Mouse (Mus musculus): Measurements from ENCODE around the gene Fbxl7. TPM values are rescaled to one million over a fixed set of nuclear protein-coding genes. Genes with fewer than 3 reads are reported as not detected.

The Fbxl7 gene
- polyA plus RNA-seq, 1 experiment = 3.9 TPM

DNA sequence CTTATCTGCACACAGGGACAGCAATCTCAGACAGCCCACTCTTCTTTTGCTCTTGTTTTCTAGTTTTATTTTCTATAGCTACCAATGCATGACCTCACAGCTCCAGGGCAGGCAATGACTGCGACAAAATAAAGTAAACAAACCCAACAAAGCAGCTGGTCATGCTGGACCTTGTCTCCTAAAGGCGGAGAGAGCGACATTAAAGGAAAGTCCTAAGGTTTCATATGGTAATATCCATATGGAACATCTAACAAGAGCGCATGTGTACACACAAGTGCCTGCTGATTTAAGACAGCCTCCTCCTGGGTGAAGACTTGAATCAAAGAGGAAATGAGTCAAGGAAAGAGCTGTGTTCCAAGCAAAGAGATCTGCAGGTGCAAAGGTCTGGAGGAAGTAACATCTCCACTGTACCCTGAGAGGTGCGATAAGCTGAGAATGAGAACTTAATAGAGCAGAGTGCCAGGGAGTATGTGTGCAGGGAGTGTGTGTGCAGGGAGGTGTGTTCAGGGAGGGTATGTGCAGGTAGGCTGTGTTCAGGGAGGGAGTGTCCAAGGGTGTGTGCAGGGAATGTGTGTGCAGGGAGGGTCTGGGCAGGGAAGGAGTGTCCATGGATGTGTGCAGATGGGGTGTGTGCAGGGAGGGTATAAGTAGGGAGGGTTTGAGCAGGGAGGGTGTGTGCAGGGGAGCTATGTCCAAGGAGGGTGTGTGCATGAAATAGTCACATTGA, 193.3 kb downstream of the Fbxl7 start:
- no peak for DNase-seq (ENCODE audit: low read depth)

DNA sequence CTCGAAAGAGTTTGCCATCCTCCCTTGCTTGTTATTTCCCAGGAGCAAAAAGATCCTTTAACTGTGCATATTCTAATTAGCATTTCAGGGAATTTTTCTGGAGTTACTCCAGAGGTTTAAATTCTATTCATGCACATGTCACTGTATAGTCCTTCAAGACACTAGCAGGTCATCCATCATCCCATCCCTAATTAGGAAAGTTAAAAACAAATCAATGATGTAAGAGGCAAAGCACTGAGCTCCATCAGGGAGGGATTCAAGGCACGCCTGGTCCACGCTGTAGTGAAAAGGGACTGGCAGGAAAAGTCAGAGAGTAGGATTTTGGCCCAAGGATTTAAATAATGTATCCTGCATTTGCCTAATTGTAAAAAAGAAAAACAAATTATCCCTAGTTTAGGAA, 202.3 kb downstream of the Fbxl7 start:
- DNase-seq (ENCODE audit: low read depth) = no peak

GRCm38 (mm10) chr15:26688472-26689104, 206.8 kb downstream of the Fbxl7 start:
- no peak for DNase-seq (ENCODE audit: low read depth)

DNA sequence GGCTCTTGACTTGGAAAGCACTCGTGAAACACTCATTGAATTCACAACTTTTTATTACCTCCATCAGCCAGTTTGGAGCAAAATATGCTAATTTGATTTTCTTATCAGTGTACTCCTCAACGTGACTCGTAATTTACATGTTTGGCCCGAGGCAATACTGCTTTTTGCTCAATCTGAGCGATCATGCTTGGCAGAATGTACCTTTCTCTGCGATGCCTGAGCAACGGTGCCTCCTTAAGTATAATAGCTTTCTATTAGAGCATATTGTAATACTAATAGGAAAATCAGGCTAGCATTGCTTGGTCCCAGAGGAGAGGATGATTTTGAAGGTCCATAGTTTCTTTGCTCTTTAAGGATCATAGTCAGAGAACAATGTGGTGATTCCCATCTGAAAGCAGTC, 207.7 kb downstream of the Fbxl7 start:
- no peak for DNase-seq (ENCODE audit: low read depth)

DNA sequence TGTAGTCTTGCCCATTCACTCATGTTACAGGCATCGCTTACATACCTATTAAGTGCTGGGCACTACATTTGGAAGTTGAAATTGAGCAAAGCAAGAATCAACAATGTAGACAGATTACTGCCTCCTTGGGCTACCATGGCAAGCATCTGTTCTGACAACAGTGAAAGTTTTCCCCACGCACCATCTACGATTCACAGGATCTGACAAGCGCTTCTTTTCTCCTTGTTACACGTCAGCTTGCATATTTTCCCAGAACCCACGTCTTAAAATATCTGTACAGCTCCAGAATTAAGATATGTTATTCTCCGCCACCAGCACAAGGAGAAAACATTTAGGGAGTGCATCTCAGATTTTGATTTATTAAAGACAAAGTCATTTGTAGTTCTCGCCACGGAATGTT, 213.1 kb downstream of the Fbxl7 start:
- no peak for DNase-seq (ENCODE audit: low read depth)

- DNase-seq (ENCODE audit: low read depth) = no peak
These were observed 222.0 kb downstream of the Fbxl7 start for GRCm38 (mm10) chr15:26673239-26673859.

DNA sequence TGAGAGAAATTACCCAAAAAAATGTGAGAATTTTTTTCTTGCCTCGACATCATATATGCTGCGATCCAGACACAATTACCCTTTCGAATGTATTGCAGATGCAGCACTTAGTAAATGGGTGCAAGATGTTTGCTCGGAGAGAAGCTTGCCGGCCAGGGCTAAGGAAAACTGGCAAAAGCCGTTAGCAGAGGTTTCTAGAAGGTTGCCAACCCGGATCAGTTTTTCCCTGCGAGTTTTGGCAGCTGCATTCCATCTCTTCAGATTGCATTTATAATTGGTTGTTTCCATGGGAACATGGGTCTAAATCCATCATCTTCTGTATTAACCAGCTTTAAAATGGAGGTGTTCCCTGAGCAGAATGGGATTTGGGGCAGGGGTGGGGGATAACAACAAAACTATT, 240.4 kb downstream of the Fbxl7 start:
- DNase-seq (ENCODE audit: low read depth) = no peak

DNA sequence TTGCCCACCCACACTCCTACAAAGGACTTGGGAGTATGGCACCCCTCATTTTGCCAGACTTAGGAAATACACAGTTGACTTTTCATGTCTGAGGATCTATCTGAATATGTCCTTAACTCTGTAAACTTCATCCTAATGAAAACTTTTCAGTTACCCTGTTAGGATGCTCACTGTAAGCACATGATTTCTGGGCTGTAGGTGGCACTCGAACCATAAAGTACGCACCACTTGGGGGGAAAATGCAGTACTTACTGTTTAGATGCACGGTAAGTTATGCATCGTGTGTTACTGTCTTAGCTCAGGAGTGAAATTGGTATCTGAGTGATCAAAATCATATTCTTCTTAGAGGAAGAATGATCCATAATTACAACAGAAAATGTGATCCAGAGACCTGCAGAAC, 252.8 kb downstream of the Fbxl7 start:
- DNase-seq (ENCODE audit: low read depth) = no peak

DNA sequence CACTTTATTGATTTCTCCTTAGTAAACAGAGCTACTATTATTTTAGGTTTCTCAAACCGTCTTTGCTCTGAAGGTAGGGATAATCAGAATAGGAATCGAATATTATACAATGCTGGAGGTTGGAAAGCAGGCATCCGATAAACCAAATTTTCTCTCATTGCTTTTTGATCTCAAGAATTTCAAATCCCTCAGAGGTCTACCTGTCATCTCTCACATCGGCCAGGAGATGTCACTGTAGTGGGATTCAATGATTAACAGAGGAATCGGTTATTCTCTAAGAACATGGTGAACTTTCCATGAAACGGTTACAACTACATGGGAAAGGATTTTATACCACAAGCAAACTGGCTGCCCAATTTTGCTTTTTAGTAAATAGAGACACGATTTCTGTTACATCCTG, 255.7 kb downstream of the Fbxl7 start:
- DNase-seq (ENCODE audit: low read depth) = no peak

- no peak for DNase-seq (ENCODE audit: low read depth)
These were observed 259.8 kb downstream of the Fbxl7 start for GRCm38 (mm10) chr15:26635591-26635990.

DNA sequence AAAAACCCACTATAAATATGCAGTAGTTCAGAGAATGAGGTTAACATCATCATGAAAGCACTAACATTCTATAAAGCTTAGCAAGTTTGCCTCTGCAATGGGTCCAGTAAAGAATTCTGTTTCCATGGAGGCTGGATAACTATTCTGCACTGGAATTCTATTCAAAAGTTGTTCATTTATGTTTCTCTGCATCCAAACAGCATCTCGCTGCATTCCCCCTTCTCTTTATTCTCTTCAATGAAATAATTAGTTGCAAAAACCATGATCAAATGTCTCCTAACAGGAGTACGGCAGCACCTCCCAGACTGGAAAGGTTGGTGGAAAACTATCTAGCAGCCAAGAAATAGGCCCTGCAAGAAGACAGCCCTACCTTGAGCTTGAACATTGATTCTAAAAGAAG, 267.2 kb downstream of the Fbxl7 start:
- no peak for DNase-seq (ENCODE audit: low read depth)

DNA sequence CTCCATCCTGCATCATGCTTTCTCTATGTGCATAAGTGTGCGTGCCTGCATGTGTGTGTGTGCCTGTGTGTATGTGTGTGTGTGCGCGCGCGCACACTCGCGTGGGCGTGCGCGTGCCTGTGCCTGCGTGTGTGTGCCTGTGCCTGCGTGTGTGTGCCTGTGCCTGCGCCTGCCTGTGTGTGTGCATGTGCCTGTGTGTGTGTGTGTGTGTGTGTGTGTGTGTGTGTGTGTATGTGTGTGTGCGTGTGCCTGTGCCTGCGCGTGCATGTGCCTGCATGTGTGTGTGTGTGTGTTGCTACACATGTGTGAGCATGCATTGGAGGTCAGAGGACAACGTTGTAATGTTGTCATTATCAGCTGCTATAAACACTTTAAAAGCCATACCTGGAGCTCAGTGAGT, 272.1 kb downstream of the Fbxl7 start:
- no peak for DNase-seq (ENCODE audit: low read depth)

DNA sequence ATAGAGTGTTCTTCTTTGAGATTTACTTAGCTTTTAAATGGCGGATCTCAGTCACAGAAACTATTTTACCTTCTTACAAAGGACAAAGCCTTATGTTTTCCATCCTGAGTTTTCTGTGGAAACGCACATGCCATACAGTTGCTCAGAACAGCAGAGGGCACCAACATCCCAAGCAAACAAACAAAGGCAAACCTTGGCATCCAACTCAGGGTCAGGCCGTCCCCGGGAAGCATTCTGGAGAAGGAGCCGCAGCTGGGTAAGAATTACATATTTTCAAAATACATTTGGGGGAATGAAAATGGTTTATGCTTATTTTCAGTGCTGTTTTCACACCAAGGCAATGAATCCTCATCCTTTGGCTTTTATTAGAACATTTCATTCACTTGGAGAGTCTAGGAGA, 275.1 kb downstream of the Fbxl7 start:
- no peak for DNase-seq (ENCODE audit: low read depth)

DNA sequence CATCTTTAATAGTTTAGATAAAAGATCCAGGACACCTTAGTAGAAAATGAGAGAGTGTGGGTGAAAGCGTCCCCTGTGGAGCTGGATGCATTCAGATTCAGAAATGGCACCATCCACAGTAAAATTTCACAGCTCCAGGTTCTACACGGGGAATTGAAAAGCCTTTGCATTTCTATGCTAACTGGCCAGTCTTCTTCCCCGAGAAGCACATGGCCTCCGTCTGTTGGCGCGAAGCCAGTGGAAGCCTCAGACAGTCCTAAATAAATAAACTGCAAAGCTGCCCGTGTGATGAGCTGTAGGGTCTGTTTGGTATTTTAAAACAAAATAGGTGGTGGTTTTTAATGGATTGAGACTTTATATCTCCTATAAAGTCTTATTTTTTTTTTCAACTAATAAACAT, 276.2 kb downstream of the Fbxl7 start:
- DNase-seq (ENCODE audit: low read depth) = no peak

DNA sequence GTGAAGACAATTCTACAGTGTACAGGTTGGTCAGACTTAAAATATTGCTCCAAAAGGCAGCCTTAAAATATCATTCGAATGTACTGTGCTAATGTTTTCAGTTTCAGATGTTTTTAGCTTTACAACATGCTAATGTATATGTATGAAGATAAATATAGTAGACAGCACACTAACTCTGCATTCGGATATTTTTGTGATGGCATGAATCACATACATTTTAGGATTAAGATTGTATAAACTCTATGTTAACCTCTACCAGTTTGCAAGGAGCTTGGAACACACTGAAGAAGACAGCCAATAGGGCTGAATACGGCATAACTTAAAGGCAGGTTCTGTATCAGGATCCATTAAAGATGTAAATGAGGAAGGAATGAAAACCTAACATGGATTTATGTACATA, 299.1 kb downstream of the Fbxl7 start:
- DNase-seq (ENCODE audit: low read depth) = no peak

DNA sequence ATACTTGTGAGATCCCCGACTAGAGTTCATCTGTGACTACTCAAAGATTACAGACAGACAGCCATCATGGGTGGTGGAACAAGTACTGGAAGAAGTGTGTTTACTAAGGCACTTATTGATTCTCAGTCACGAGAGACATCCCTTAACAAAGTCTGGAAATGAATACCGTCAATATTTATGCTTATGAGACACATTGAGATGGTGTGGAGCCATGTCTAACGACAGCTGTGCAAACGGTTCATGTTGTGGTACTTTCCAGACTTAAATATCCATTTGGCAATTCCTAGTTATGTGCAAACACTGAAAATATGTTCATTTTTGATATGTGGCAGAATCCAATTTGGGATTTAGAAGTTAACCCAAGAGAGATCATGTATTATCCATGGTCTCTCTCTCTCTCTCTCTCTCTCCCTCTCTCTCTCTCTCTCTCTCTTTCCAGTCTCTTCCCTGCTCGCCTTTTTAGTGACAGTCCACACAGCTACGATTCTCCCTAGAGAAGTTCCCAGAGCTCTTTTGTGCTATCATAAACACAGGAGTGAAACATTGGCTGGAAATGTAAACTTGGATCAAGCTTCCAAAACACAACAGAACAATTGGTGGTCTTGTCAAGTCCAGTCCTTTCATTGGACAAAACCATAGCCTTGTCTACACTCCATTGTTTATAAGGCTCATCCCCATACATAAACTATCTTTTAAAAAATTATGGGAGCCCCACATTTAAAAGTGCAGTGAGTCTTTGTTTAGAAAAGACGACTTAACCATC, 315.3 kb downstream of the Fbxl7 start:
- no peak for DNase-seq (ENCODE audit: low read depth)

- DNase-seq (ENCODE audit: low read depth) = no peak
These were observed 316.9 kb downstream of the Fbxl7 start for GRCm38 (mm10) chr15:26578500-26578899.

DNA sequence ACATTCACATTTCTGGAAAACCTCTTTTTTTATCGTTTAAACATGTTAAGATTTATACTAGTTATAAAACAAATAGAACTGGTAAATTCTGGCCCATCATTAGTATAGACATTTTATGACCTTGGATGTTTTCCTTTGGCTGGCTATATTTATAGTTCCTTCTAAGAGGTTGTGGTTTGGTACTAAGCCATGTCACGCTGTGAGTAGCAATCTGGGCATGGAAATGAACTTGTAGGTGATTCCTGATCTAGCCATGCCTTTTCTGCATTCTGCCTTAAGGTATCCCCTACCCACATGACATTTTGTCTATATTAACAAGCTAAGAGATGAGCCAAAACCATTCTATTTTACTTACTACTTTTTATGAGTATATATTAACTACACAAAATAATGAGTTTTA, 329.3 kb downstream of the Fbxl7 start:
- DNase-seq (ENCODE audit: low read depth) = no peak

DNA sequence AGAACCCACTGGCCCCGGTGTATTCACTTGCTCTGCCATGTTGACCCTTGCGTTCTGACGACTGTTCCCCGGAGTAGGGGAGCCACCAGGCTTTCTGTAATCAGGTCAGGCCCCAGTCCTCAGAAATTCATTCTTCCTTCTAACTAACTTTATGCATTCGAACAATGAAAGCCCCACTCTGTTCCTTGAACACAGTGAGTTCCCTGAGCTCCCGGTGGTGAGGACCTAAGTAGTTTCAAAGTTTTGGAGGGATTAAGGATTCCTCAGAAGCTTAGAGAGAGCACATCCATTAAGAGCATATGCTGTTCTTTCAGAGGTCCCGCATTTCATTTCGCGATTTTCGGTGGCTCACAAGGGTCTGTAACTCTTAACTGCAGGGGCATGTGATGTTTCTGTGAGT, 341.8 kb downstream of the Fbxl7 start:
- no peak for DNase-seq (ENCODE audit: low read depth)

DNA sequence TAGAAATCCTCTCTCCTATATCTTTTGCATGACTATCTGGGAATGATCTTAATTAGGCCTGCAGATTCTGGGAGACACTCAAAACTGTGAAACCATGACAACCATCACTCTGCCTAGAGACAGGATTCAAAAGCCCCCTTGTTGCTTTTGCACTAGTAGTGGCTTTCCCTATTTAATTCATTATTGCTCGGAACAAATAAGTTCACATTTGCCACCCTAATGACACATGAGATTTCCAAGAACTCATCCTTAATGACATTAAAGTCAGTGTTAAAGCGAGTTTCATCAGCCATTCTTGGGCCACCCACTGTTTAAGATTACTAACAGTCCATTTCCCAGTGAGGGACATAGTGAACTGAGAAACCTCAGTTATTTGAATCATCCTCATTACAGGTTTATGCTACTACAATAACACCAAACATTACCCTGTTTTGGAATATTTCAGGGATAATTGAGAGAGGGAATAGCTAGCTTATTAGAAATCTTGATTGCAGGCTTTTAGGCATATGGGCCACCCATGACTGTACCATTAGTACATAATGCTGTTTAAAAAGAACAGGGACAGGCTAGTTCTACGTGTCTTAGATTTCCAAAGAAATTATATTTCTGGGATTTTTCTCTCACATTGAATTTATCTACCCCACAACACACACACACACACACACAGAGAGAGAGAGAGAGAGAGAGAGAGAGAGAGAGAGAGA, 361.2 kb downstream of the Fbxl7 start:
- DNase-seq (ENCODE audit: low read depth) = no peak

DNA sequence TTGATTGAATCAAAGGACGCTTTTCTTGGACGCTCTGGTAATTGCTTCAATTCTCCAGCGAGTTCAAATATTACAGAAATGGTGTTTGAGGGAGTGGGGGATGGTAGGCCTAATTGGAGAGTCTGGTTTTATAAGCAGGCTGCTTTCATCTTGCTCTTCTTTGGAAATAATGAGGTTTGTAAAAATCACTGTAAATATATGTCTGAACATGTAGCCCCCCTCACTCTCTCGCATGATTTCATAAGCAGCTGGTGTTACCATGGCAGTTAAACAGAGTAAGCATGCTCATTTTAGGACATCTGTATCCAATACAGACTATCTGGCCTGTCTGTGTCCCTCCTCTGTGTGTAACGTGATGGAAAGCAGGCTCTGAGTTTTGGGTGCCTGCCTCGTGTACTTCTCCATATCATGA, 376.2 kb downstream of the Fbxl7 start:
- no peak for DNase-seq (ENCODE audit: low read depth)

GRCm38 (mm10) chr15:26501024-26501423, 394.4 kb downstream of the Fbxl7 start:
- DNase-seq (ENCODE audit: low read depth) = no peak

Measured in gonadal fat pad, adult 2 months (tissue).